Mouse (Mus musculus): ENCODE measurements around the gene Gcgr. TPM values are rescaled to one million over a fixed set of nuclear protein-coding genes. Genes with fewer than 3 reads are reported as not detected.
"Not testable (repeated sequence)": the region's sequence is repeated elsewhere in the genome, so short reads cannot be mapped to it uniquely, and the experiment has no call there.

The Gcgr gene
- total and polyA plus RNA-seq, 2 experiments from 2014 or later = 0.22 TPM; not detected in 1

- Histone ChIP-seq H3K9ac (no peak overlapping the region), H3K27me3 (ENCODE audit: insufficient read depth, low read length) (no peaks in the 10 kb centered on the region), H3K9me3 (ENCODE audit: low read length) (no peaks in the 10 kb centered on the region), H3K4me3 (ENCODE audit: low read depth, low read length) (no peak overlapping the region), H3K4me2 (ENCODE audit: low read depth) (no peak overlapping the region), H3K4me1 (ENCODE audit: insufficient read depth) (peaks cover 12% of the 10 kb centered on the region), H3K36me3 (ENCODE audit: insufficient read depth) (peaks cover 26% of the 10 kb centered on the region), H3K27ac (ENCODE audit: low read depth, low read length) (no peak overlapping the region)
- WGBS = 89% methylated on average over 11 of the region's 11 CpGs
- ATAC-seq = no peak
- no peak for DNase-seq
- no peak for TF ChIP-seq CTCF (IDR thresholded peaks at IDR 0.05; ENCODE audit: low read depth)
Observed at GRCm38 (mm10) chr11:120578694-120579243, 48.3 kb downstream of the Gcgr start.

- Histone ChIP-seq H3K4me2 (ENCODE audit: low read depth) (peak overlapping the region; percentile 94), H3K4me1 (ENCODE audit: insufficient read depth) (peaks cover 9% of the 10 kb centered on the region), H3K9ac (peak overlapping the region; percentile 90), H3K4me3 (ENCODE audit: low read depth, low read length) (peak overlapping the region; percentile 93), H3K27ac (ENCODE audit: low read depth, low read length) (peak overlapping the region; percentile 98), H3K27me3 (ENCODE audit: insufficient read depth, low read length) (no peaks in the 10 kb centered on the region), H3K9me3 (ENCODE audit: low read length) (no peaks in the 10 kb centered on the region), H3K36me3 (ENCODE audit: insufficient read depth) (peaks cover 26% of the 10 kb centered on the region)
- peak; percentile 86 for DNase-seq
- TF ChIP-seq CTCF (IDR thresholded peaks at IDR 0.05; ENCODE audit: low read depth) = peak; percentile 94
- no peak for ATAC-seq
- WGBS = 63% methylated on average over 15 of the region's 15 CpGs
Observed at GRCm38 (mm10) chr11:120579316-120580107, 49.0 kb downstream of the Gcgr start.

GRCm38 (mm10) chr11:120580190-120580589, 49.7 kb downstream of the Gcgr start:
- DNase-seq = no peak
- whole genome bisulfite sequencing = 58% methylated on average over 7 of the region's 7 CpGs
- Histone ChIP-seq H3K4me1 (ENCODE audit: insufficient read depth) (peaks cover 9% of the 10 kb centered on the region), H3K27ac (ENCODE audit: low read depth, low read length) (peak overlapping the region; percentile 98), H3K9ac (peak overlapping the region; percentile 90), H3K9me3 (ENCODE audit: low read length) (no peaks in the 10 kb centered on the region), H3K36me3 (ENCODE audit: insufficient read depth) (peaks cover 28% of the 10 kb centered on the region), H3K4me2 (ENCODE audit: low read depth) (peak overlapping the region; percentile 94), H3K4me3 (ENCODE audit: low read depth, low read length) (peak overlapping the region; percentile 93), H3K27me3 (ENCODE audit: insufficient read depth, low read length) (no peaks in the 10 kb centered on the region)
- ATAC-seq = no peak
- no peak for TF ChIP-seq CTCF (IDR thresholded peaks at IDR 0.05; ENCODE audit: low read depth)

GRCm38 (mm10) chr11:120580871-120581331, 50.4 kb downstream of the Gcgr start:
- WGBS = 1% methylated on average over 32 of the region's 44 CpGs
- Histone ChIP-seq H3K27ac (ENCODE audit: low read depth, low read length) (peak overlapping the region; percentile 98), H3K4me2 (ENCODE audit: low read depth) (peak overlapping the region; percentile 94), H3K4me3 (ENCODE audit: low read depth, low read length) (peak overlapping the region; percentile 93), H3K36me3 (ENCODE audit: insufficient read depth) (peaks cover 35% of the 10 kb centered on the region), H3K4me1 (ENCODE audit: insufficient read depth) (peaks cover 9% of the 10 kb centered on the region), H3K27me3 (ENCODE audit: insufficient read depth, low read length) (no peaks in the 10 kb centered on the region), H3K9me3 (ENCODE audit: low read length) (no peaks in the 10 kb centered on the region), H3K9ac (peak overlapping the region; percentile 90)
- ATAC-seq (peak; percentile 24), DNase-seq (peak; percentile 55)
- TF ChIP-seq CTCF (IDR thresholded peaks at IDR 0.05; ENCODE audit: low read depth) = no peak

- peak within 1 kb of the TSS; percentile 98 for H3K27ac ChIP-seq (ENCODE audit: low read depth, low read length)
- H3K9me3 ChIP-seq (ENCODE audit: low read length) = no peaks in the 10 kb centered on the region
- peaks cover 42% of the 10 kb centered on the region for H3K36me3 ChIP-seq (ENCODE audit: insufficient read depth)
- peak within 1 kb of the TSS; percentile 90 for H3K9ac ChIP-seq
- 4% methylated on average over 71 of the region's 75 CpGs for WGBS
- H3K27me3 ChIP-seq (ENCODE audit: insufficient read depth, low read length) = no peaks in the 10 kb centered on the region
- H3K4me1 ChIP-seq (ENCODE audit: insufficient read depth) = peaks cover 9% of the 10 kb centered on the region
- H3K4me2 ChIP-seq (ENCODE audit: low read depth) = peak within 1 kb of the TSS; percentile 94
- peak; percentile 81 for ATAC-seq
- peak; percentile 94 for DNase-seq
- peak; percentile 67 for TF ChIP-seq CTCF (IDR thresholded peaks at IDR 0.05; ENCODE audit: low read depth)
- peak within 1 kb of the TSS; percentile 93 for H3K4me3 ChIP-seq (ENCODE audit: low read depth, low read length)
Observed at GRCm38 (mm10) chr11:120581490-120582267, 51.2 kb downstream of the Gcgr start, which contains the start of gene Arhgdia. Gene Arhgdia, minus strand, starts transcription at chr11:120581624.

- Histone ChIP-seq H3K4me3 (ENCODE audit: low read depth, low read length) (peak overlapping the region; percentile 93), H3K4me1 (ENCODE audit: insufficient read depth) (peaks cover 9% of the 10 kb centered on the region), H3K27ac (ENCODE audit: low read depth, low read length) (peak overlapping the region; percentile 98), H3K9me3 (ENCODE audit: low read length) (no peaks in the 10 kb centered on the region), H3K4me2 (ENCODE audit: low read depth) (peak overlapping the region; percentile 94), H3K36me3 (ENCODE audit: insufficient read depth) (peaks cover 45% of the 10 kb centered on the region), H3K9ac (peak overlapping the region; percentile 90), H3K27me3 (ENCODE audit: insufficient read depth, low read length) (no peaks in the 10 kb centered on the region)
- no peak for ATAC-seq
- WGBS = 78% methylated on average over 8 of the region's 8 CpGs
- DNase-seq = peak; percentile 41
- TF ChIP-seq CTCF (IDR thresholded peaks at IDR 0.05; ENCODE audit: low read depth) = peak; percentile 51
Observed at GRCm38 (mm10) chr11:120582268-120582981, 51.9 kb downstream of the Gcgr start.

- H3K4me2 ChIP-seq (ENCODE audit: low read depth); ATAC-seq; DNase-seq; H3K4me1 ChIP-seq (ENCODE audit: insufficient read depth); H3K27me3 ChIP-seq (ENCODE audit: insufficient read depth, low read length); H3K27ac ChIP-seq (ENCODE audit: low read depth, low read length); H3K4me3 ChIP-seq (ENCODE audit: low read depth, low read length); H3K9ac ChIP-seq; H3K9me3 ChIP-seq (ENCODE audit: low read length): not testable (repeated sequence)
- H3K36me3 ChIP-seq (ENCODE audit: insufficient read depth) = peaks cover 45% of the 10 kb centered on the region
- 89% methylated on average over 2 of the region's 2 CpGs for WGBS
Observed at GRCm38 (mm10) chr11:120582982-120583293, 52.4 kb downstream of the Gcgr start.
